Mouse (Mus musculus): ENCODE results near the gene Hist1h4k. TPM values are rescaled to one million over a fixed set of nuclear protein-coding genes. Genes with fewer than 3 reads are reported as not detected.

The Hist1h4k gene
- polyA plus RNA-seq, 1 experiment from 2014 or later: 1.1 TPM

GRCm38 (mm10) chr13:21706669-21707068 lies 43.6 kb downstream of the Hist1h4k start:
- ATAC-seq (ENCODE audit: low FRiP score, low TSS enrichment): no peak
- 70% methylated on average over 4 of the region's 4 CpGs for WGBS
- no peak for TF ChIP-seq EP300 (optimal IDR thresholded peaks at IDR 0.05)
- TF ChIP-seq CTCF (IDR thresholded peaks at IDR 0.05; ENCODE audit: low read depth): no peak

More at GRCm38 (mm10) chr13:21706669-21707068, 43.6 kb downstream of the Hist1h4k start:
- H3K4me1 ChIP-seq (replicated peaks; ENCODE audit: control insufficient read depth, insufficient read depth): no peaks in the 10 kb centered on the region
- H3K27me3 ChIP-seq (ENCODE audit: control insufficient read depth, insufficient read depth, low read length): no peaks in the 10 kb centered on the region
- H3K4me2 ChIP-seq (replicated peaks; ENCODE audit: low read depth): no peak overlapping the region
- no peaks in the 10 kb centered on the region for H3K9me3 ChIP-seq (ENCODE audit: control insufficient read depth, low read length)
- H3K36me3 ChIP-seq (ENCODE audit: control insufficient read depth, insufficient read depth, low read length): no peaks in the 10 kb centered on the region
- DNase-seq (ENCODE audit: low spot score): no peak
- H3K27ac ChIP-seq (replicated peaks): no peak overlapping the region
- H3K4me3 ChIP-seq (ENCODE audit: low read depth, low read length): no peak overlapping the region
- no peak overlapping the region for H3K9ac ChIP-seq (ENCODE audit: low read length)

Small RNA genes within 50 kb of the gene (microRNA-seq; reads per million reads assigned to microRNA genes)
- gene Gm44346: not detected
- not detected for gene Gm44357
- gene Gm44367: not detected
- gene Gm44454: not detected

Other genes starting within 250 kb of the Hist1h4k start
- 12.3 and 12.9 TPM in 2 replicates for gene Gm11273, start 249.1 kb downstream of the Hist1h4k start, polyA plus RNA-seq (2015; fragmentation: Nextera tagmentation; extraction: Ambion mirVana)
- gene Zkscan8, start 219.4 kb downstream of the Hist1h4k start, polyA plus RNA-seq (2015; fragmentation: Nextera tagmentation; extraction: Ambion mirVana): 1.6 and 2.4 TPM in 2 replicates
- gene Olfr1366, start 207.7 kb downstream of the Hist1h4k start, polyA plus RNA-seq (2015; fragmentation: Nextera tagmentation; extraction: Ambion mirVana): 0.07 TPM in 2 replicates
- gene Olfr1535, start 190.6 kb downstream of the Hist1h4k start, polyA plus RNA-seq (2015; fragmentation: Nextera tagmentation; extraction: Ambion mirVana): 0.04 TPM in 1 of 2 replicates, not detected in the other
- not detected in 2 replicates for gene Olfr1364, start 168.7 kb downstream of the Hist1h4k start, polyA plus RNA-seq (2015; fragmentation: Nextera tagmentation; extraction: Ambion mirVana)
- gene Olfr1362, start 136.5 kb downstream of the Hist1h4k start, polyA plus RNA-seq (2015; fragmentation: Nextera tagmentation; extraction: Ambion mirVana): not detected in 2 replicates
- gene Olfr11, start 108.0 kb downstream of the Hist1h4k start, polyA plus RNA-seq (2015; fragmentation: Nextera tagmentation; extraction: Ambion mirVana): not detected in 2 replicates
- not detected in 2 replicates for gene Olfr1361, start 87.1 kb downstream of the Hist1h4k start, polyA plus RNA-seq (2015; fragmentation: Nextera tagmentation; extraction: Ambion mirVana)
- gene Olfr1360, start 73.1 kb downstream of the Hist1h4k start, polyA plus RNA-seq (2015; fragmentation: Nextera tagmentation; extraction: Ambion mirVana): not detected in 2 replicates
- gene Olfr1359, start 52.4 kb downstream of the Hist1h4k start, polyA plus RNA-seq (2015; fragmentation: Nextera tagmentation; extraction: Ambion mirVana): not detected in 2 replicates
- gene Hist1h2bl, start 34.4 kb downstream of the Hist1h4k start, polyA plus RNA-seq (2015; fragmentation: Nextera tagmentation; extraction: Ambion mirVana): 0.85 and 1.5 TPM in 2 replicates
- 8.8 and 14.4 TPM in 2 replicates for gene Hist1h2ai, start 34.1 kb downstream of the Hist1h4k start, polyA plus RNA-seq (2015; fragmentation: Nextera tagmentation; extraction: Ambion mirVana)
- gene Hist1h3h, start 32.8 kb downstream of the Hist1h4k start, polyA plus RNA-seq (2015; fragmentation: Nextera tagmentation; extraction: Ambion mirVana): 1.1 and 4.1 TPM in 2 replicates
- gene Hist1h2bm, start 28.5 kb downstream of the Hist1h4k start, polyA plus RNA-seq (2015; fragmentation: Nextera tagmentation; extraction: Ambion mirVana): 0.56 and 1.0 TPM in 2 replicates
- gene Hist1h4j, start 15.4 kb downstream of the Hist1h4k start, polyA plus RNA-seq (2015; fragmentation: Nextera tagmentation; extraction: Ambion mirVana): 0.18 and 0.92 TPM in 2 replicates
- 7.3 and 19.3 TPM in 2 replicates for gene Hist1h2ak, start 3.3 kb upstream of the Hist1h4k start, polyA plus RNA-seq (2015; fragmentation: Nextera tagmentation; extraction: Ambion mirVana)
- gene Hist1h2bn, start 3.6 kb upstream of the Hist1h4k start, polyA plus RNA-seq (2015; fragmentation: Nextera tagmentation; extraction: Ambion mirVana): 0.73 and 2.2 TPM in 2 replicates
- 4.3 and 10.5 TPM in 2 replicates for gene Hist1h1b, start 30.1 kb upstream of the Hist1h4k start, polyA plus RNA-seq (2015; fragmentation: Nextera tagmentation; extraction: Ambion mirVana)
- gene Hist1h3i, start 32.9 kb upstream of the Hist1h4k start, polyA plus RNA-seq (2015; fragmentation: Nextera tagmentation; extraction: Ambion mirVana): 31.2 and 44.3 TPM in 2 replicates
- gene Hist1h2an, start 36.7 kb upstream of the Hist1h4k start, polyA plus RNA-seq (2015; fragmentation: Nextera tagmentation; extraction: Ambion mirVana): 1.4 and 1.6 TPM in 2 replicates
- gene Hist1h2bp, start 37.0 kb upstream of the Hist1h4k start, polyA plus RNA-seq (2015; fragmentation: Nextera tagmentation; extraction: Ambion mirVana): 0.54 and 2.0 TPM in 2 replicates
- 7.7 and 9.9 TPM in 2 replicates for gene Hist1h2bq, start 59.7 kb upstream of the Hist1h4k start, polyA plus RNA-seq (2015; fragmentation: Nextera tagmentation; extraction: Ambion mirVana)
- 0.95 and 1.1 TPM in 2 replicates for gene Hist1h2ao, start 60.0 kb upstream of the Hist1h4k start, polyA plus RNA-seq (2015; fragmentation: Nextera tagmentation; extraction: Ambion mirVana)
- 1.1 TPM in 1 of 2 replicates, not detected in the other for gene Hist1h4m, start 61.2 kb upstream of the Hist1h4k start, polyA plus RNA-seq (2015; fragmentation: Nextera tagmentation; extraction: Ambion mirVana)
- gene Hist1h4n, start 81.7 kb upstream of the Hist1h4k start, polyA plus RNA-seq (2015; fragmentation: Nextera tagmentation; extraction: Ambion mirVana): 4.0 and 4.6 TPM in 2 replicates
- gene Hist1h2ap, start 83.0 kb upstream of the Hist1h4k start, polyA plus RNA-seq (2015; fragmentation: Nextera tagmentation; extraction: Ambion mirVana): 1,237 and 1,874 TPM in 2 replicates
- gene Hist1h2br, start 83.2 kb upstream of the Hist1h4k start, polyA plus RNA-seq (2015; fragmentation: Nextera tagmentation; extraction: Ambion mirVana): 8.1 and 10.0 TPM in 2 replicates
- 1.4 and 1.6 TPM in 2 replicates for gene Zfp184, start 194.6 kb upstream of the Hist1h4k start, polyA plus RNA-seq (2015; fragmentation: Nextera tagmentation; extraction: Ambion mirVana)
- gene Pom121l2, start 230.7 kb upstream of the Hist1h4k start, polyA plus RNA-seq (2015; fragmentation: Nextera tagmentation; extraction: Ambion mirVana): 0.05 TPM in 1 of 2 replicates, not detected in the other

Data from stomach, postnatal 0 days (tissue).